Mouse (Mus musculus) heart, adult 2 months (tissue): ENCODE results near the gene Cyp4f39.

Experiments used
- CTCF ChIP-seq: fragments of 200-600 bp; IDR thresholded peaks from 2 replicates; pipeline ENCODE4 v1.8.1; 2022; ENCODE audit warnings: antibody characterized with exemption, mild to moderate bottlenecking, moderate library complexity
- POLR2A ChIP-seq: fragments of 200-500 bp; IDR thresholded peaks from 2 replicates; pipeline ENCODE4 v1.6.1; 2011; ENCODE audit warnings: mild to moderate bottlenecking, low read depth, low read length, control low read depth; ENCODE audit not compliant: insufficient read depth

GRCm38 (mm10) chr17:32452482-32452881 is at the start of gene Cyp4f39:
- TF ChIP-seq CTCF = no peak
- no peak for TF ChIP-seq POLR2A
